Mouse (Mus musculus) heart, postnatal 0 days (tissue): Measurements from ENCODE around the gene Gm47996.
"Not testable (repeated sequence)": the region's sequence is repeated elsewhere in the genome, so short reads cannot be mapped to it uniquely, and the experiment has no call there.

Experiments
- CTCF ChIP-seq: IDR thresholded peaks from 2 replicates; pipeline ENCODE4 v1.5.1; 2016; ENCODE audit warnings: antibody characterized with exemption, control low read depth, low read depth
- EP300 ChIP-seq: IDR thresholded peaks from 2 replicates; pipeline ENCODE4 v1.6.1; 2016; ENCODE audit warnings: antibody characterized with exemption, low read depth

GRCm38 (mm10) chr1:151186186-151186585 is 23.7 kb upstream of the Gm47996 start:
- not testable (repeated sequence) for TF ChIP-seq CTCF, EP300
